Mouse (Mus musculus) limb, embryonic 15.5 days (tissue): ENCODE data around the gene Pnpo. TPM values are rescaled to one million over a fixed set of nuclear protein-coding genes. Genes with fewer than 3 reads are reported as not detected.

Experiments
- ATAC-seq: fragments of 200-750 bp; cut with Nextera tagmentation; 2 replicates; pipeline ENCODE4 v1.8.0; 2017; ENCODE audit warnings: low read depth, moderate TSS enrichment; ENCODE audit not compliant: insufficient number of reproducible peaks, low FRiP score, low TSS enrichment
- H3K27ac ChIP-seq: fragments of 300-500 bp; sonication (generic); 2 replicates; pipeline ENCODE4 v1.5.1; 2015; ENCODE audit warnings: moderate library complexity, mild to moderate bottlenecking, inconsistent platforms
- H3K27me3 ChIP-seq: fragments of 300-500 bp; sonication (generic); 2 replicates; pipeline ENCODE4 v1.6.1; 2015; ENCODE audit warnings: inconsistent platforms
- H3K36me3 ChIP-seq: fragments of 300-500 bp; sonication (generic); 2 replicates; pipeline ENCODE4 v1.6.1; 2015; ENCODE audit warnings: inconsistent platforms
- H3K4me1 ChIP-seq: fragments of 300-500 bp; sonication (generic); 2 replicates; pipeline ENCODE4 v1.6.1; 2015; ENCODE audit warnings: inconsistent platforms
- H3K4me2 ChIP-seq: fragments of 300-500 bp; sonication (generic); 2 replicates; pipeline ENCODE4 v1.6.1; 2015; ENCODE audit warnings: mild to moderate bottlenecking, inconsistent platforms
- H3K4me3 ChIP-seq: fragments of 300-500 bp; sonication (generic); 2 replicates; pipeline ENCODE4 v1.5.1; 2015; ENCODE audit warnings: mild to moderate bottlenecking, inconsistent platforms
- H3K9ac ChIP-seq: fragments of 300-500 bp; sonication (generic); 2 replicates; pipeline ENCODE4 v1.6.1; 2015; ENCODE audit warnings: inconsistent platforms
- H3K9me3 ChIP-seq: fragments of 300-500 bp; sonication (generic); 2 replicates; pipeline ENCODE4 v1.6.1; 2016; ENCODE audit warnings: inconsistent platforms
- WGBS: fragments of 180-500 bp; shearing (Covaris S2); methylation state at CpG from one replicate; pipeline ENCODE4 v1.1.7; 2015; 5-methylcytosine and 5-hydroxymethylcytosine counted together
- polyA plus RNA-seq: library from polyadenylated mRNA; unstranded; fragments of >200 nt; fragmentation: Nextera tagmentation; extraction: Ambion mirVana; gene quantifications from 2 replicates; pipeline ENCODE4 v1.2.1, GENCODE M21; 2015

Pnpo gene
- polyA plus RNA-seq, 1 experiment from 2014 or later, result 37.6 TPM

GRCm38 (mm10) chr11:96931327-96932062 is 12.3 kb downstream of the Pnpo start:
- peaks cover 18% of the 10 kb centered on the region for H3K4me1 ChIP-seq
- no peak for ATAC-seq
- no peak overlapping the region for H3K4me2 ChIP-seq
- H3K27me3 ChIP-seq, result peaks cover 34% of the 10 kb centered on the region
- no peaks in the 10 kb centered on the region for H3K36me3 ChIP-seq
- no peak overlapping the region for H3K4me3 ChIP-seq
- 52% methylated on average over 8 of the region's 8 CpGs for WGBS
- H3K9me3 ChIP-seq, result no peaks in the 10 kb centered on the region
- no peak overlapping the region for H3K27ac ChIP-seq
- H3K9ac ChIP-seq, result no peak overlapping the region

DNA sequence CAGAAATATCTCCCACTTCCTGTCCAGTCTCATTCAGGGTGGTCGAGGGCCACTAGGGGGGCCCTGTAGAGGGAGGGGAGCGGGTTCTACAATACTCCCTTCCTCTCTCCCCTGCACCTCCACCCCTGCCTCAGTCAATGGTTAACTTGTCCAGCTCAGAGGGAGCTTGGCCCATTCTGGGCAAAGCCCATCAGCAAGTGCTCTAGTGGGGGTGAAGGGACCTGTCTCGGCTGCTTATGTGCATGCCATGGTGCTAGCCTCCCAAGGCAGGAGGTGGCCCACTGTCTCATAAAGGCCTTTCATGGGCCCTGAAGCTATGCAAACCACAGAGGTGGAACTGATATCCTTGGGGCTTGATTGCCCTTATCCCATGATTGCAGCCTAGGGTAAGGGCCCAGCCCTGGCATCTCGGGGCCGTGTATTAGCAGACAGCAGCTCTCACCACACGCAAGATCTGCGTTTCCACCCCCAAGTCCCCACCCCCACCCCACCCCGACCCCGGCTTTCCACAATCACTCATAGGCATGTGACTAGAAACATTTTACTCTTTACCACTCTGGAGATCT is 13.9 kb downstream of the Pnpo start:
- WGBS, result 62% methylated on average over 9 of the region's 9 CpGs
- Histone ChIP-seq H3K36me3 (no peaks in the 10 kb centered on the region), H3K4me1 (peaks cover 18% of the 10 kb centered on the region), H3K4me2 (no peak overlapping the region), H3K27me3 (peaks cover 34% of the 10 kb centered on the region), H3K27ac (0 out of 2 replicates have a peak overlapping the region, but pooled peaks have one; percentile 18), H3K4me3 (no peak overlapping the region), H3K9ac (no peak overlapping the region), H3K9me3 (no peaks in the 10 kb centered on the region)
- ATAC-seq, result no peak

- H3K4me2 ChIP-seq, result peak overlapping the region; percentile 21; the same call in 1 of the 2 replicates
- H3K36me3 ChIP-seq, result no peaks in the 10 kb centered on the region
- no peak overlapping the region for H3K4me3 ChIP-seq
- peaks cover 18% of the 10 kb centered on the region for H3K4me1 ChIP-seq
- peak overlapping the region; percentile 24; the same call in 1 of the 2 replicates for H3K27ac ChIP-seq
- ATAC-seq, result peak; percentile 22; the same call in 1 of the 2 replicates
- H3K9me3 ChIP-seq, result no peaks in the 10 kb centered on the region
- peaks cover 34% of the 10 kb centered on the region for H3K27me3 ChIP-seq
- WGBS, result 7% methylated on average over 13 of the region's 13 CpGs
- H3K9ac ChIP-seq, result no peak overlapping the region
Measured at GRCm38 (mm10) chr11:96929096-96929765, 14.6 kb downstream of the Pnpo start.

- no peaks in the 10 kb centered on the region for H3K9me3 ChIP-seq
- peaks cover 18% of the 10 kb centered on the region for H3K4me1 ChIP-seq
- no peak overlapping the region for H3K4me3 ChIP-seq
- no peak for ATAC-seq
- 1% methylated on average over 5 of the region's 5 CpGs for WGBS
- H3K9ac ChIP-seq, result no peak overlapping the region
- H3K36me3 ChIP-seq, result no peaks in the 10 kb centered on the region
- peak overlapping the region; percentile 21; the same call in 1 of the 2 replicates for H3K4me2 ChIP-seq
- peak overlapping the region; percentile 24; the same call in 1 of the 2 replicates for H3K27ac ChIP-seq
- H3K27me3 ChIP-seq, result peaks cover 34% of the 10 kb centered on the region
Measured at GRCm38 (mm10) chr11:96928691-96929090, 15.1 kb downstream of the Pnpo start.

- 61% methylated on average over 2 of the region's 2 CpGs for WGBS
- no peak for ATAC-seq
- H3K9ac ChIP-seq, result no peak within 1 kb of the TSS
- no peak within 1 kb of the TSS for H3K4me3 ChIP-seq
- no peaks in the 10 kb centered on the region for H3K36me3 ChIP-seq
- H3K27ac ChIP-seq, result peak within 1 kb of the TSS; percentile 24; the same call in 1 of the 2 replicates
- H3K9me3 ChIP-seq, result no peaks in the 10 kb centered on the region
- peaks cover 34% of the 10 kb centered on the region for H3K27me3 ChIP-seq
- peak within 1 kb of the TSS; percentile 21; the same call in 1 of the 2 replicates for H3K4me2 ChIP-seq
- peaks cover 18% of the 10 kb centered on the region for H3K4me1 ChIP-seq
Measured at GRCm38 (mm10) chr11:96928088-96928487, 15.7 kb downstream of the Pnpo start, which contains the start of gene Prr15l. Prr15l (plus strand) TSS chr11:96928104.

- ATAC-seq, result no peak
- no peak overlapping the region for H3K4me2 ChIP-seq
- H3K36me3 ChIP-seq, result no peaks in the 10 kb centered on the region
- 79% methylated on average over 5 of the region's 5 CpGs for WGBS
- no peak overlapping the region for H3K27ac ChIP-seq
- no peak overlapping the region for H3K4me3 ChIP-seq
- no peaks in the 10 kb centered on the region for H3K9me3 ChIP-seq
- no peak overlapping the region for H3K9ac ChIP-seq
- peaks cover 34% of the 10 kb centered on the region for H3K27me3 ChIP-seq
- peaks cover 15% of the 10 kb centered on the region for H3K4me1 ChIP-seq
Measured at GRCm38 (mm10) chr11:96926587-96926986, 17.2 kb downstream of the Pnpo start.

DNA sequence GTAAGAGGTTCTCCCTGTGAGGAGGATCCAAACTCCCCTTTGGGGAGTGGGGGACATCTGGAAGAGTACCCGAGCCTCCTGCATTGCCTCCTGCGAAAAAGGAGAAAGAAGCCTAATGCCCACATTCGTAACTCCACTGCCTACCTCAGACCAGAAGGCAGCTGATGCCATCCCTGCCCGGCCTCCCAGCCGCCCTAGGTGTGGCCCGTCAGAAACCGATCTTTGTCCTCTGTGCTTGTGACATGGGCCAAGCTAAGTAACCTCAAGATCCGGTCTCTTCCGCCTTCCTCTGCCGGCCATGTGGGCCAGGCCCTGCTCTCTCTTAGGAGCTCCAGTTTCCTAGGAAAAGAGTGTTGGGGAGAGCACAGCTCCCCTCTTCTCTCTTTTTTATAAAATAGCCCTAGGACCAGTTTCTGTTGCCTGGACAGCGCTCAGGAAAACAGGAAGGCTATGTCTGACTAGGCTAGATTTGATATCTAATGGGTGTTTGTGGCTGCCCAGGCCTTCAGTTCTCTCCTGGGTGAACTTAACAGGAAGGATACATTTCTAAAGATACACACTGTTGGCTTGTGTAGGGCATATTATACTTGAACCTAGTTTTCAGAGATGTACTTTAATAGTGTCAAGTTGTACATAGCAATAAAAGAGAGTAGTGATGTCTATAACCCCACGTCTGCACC is 18.2 kb downstream of the Pnpo start:
- H3K4me3 ChIP-seq, result no peak overlapping the region
- peaks cover 30% of the 10 kb centered on the region for H3K27me3 ChIP-seq
- H3K4me2 ChIP-seq, result no peak overlapping the region
- no peak for ATAC-seq
- H3K4me1 ChIP-seq, result peaks cover 13% of the 10 kb centered on the region
- no peak overlapping the region for H3K27ac ChIP-seq
- no peaks in the 10 kb centered on the region for H3K36me3 ChIP-seq
- no peaks in the 10 kb centered on the region for H3K9me3 ChIP-seq
- WGBS, result 81% methylated on average over 12 of the region's 12 CpGs
- H3K9ac ChIP-seq, result 0 out of 2 replicates have a peak overlapping the region, but pooled peaks have one; percentile 18

GRCm38 (mm10) chr11:96924861-96925260 is 18.9 kb downstream of the Pnpo start:
- Histone ChIP-seq H3K4me1 (peaks cover 11% of the 10 kb centered on the region), H3K4me2 (no peak overlapping the region), H3K9me3 (no peaks in the 10 kb centered on the region), H3K9ac (no peak overlapping the region), H3K27me3 (peaks cover 26% of the 10 kb centered on the region), H3K27ac (no peak overlapping the region), H3K36me3 (no peaks in the 10 kb centered on the region), H3K4me3 (no peak overlapping the region)
- 78% methylated on average over 11 of the region's 11 CpGs for WGBS
- no peak for ATAC-seq

- peaks cover 16% of the 10 kb centered on the region for H3K4me1 ChIP-seq
- no peak for ATAC-seq
- no peak overlapping the region for H3K27ac ChIP-seq
- no peaks in the 10 kb centered on the region for H3K9me3 ChIP-seq
- H3K4me3 ChIP-seq, result no peak overlapping the region
- H3K9ac ChIP-seq, result no peak overlapping the region
- no peaks in the 10 kb centered on the region for H3K36me3 ChIP-seq
- H3K27me3 ChIP-seq, result 0 out of 2 replicates have a peak, but pooled peaks cover 3% of the 10 kb centered on the region
- 49% methylated on average over 6 of the region's 6 CpGs for WGBS
- no peak overlapping the region for H3K4me2 ChIP-seq
Measured at GRCm38 (mm10) chr11:96919003-96919402, 24.8 kb downstream of the Pnpo start.

GRCm38 (mm10) chr11:96917415-96917814 is 26.4 kb downstream of the Pnpo start:
- no peaks in the 10 kb centered on the region for H3K36me3 ChIP-seq
- no peak overlapping the region for H3K27ac ChIP-seq
- 82% methylated on average over 6 of the region's 6 CpGs for WGBS
- no peak overlapping the region for H3K9ac ChIP-seq
- ATAC-seq, result no peak
- H3K4me3 ChIP-seq, result no peak overlapping the region
- H3K4me2 ChIP-seq, result no peak overlapping the region
- no peaks in the 10 kb centered on the region for H3K9me3 ChIP-seq
- 0 out of 2 replicates have a peak, but pooled peaks cover 3% of the 10 kb centered on the region for H3K27me3 ChIP-seq
- peaks cover 16% of the 10 kb centered on the region for H3K4me1 ChIP-seq

- Histone ChIP-seq H3K4me3 (peak overlapping the region; percentile 82), H3K4me1 (peaks cover 16% of the 10 kb centered on the region), H3K9ac (no peak overlapping the region), H3K27me3 (0 out of 2 replicates have a peak, but pooled peaks cover 3% of the 10 kb centered on the region), H3K4me2 (peak overlapping the region; percentile 57), H3K36me3 (peaks cover 4% of the 10 kb centered on the region), H3K27ac (peak overlapping the region; percentile 38; the same call in 1 of the 2 replicates), H3K9me3 (no peaks in the 10 kb centered on the region)
- peak; percentile 1; the same call in 1 of the 2 replicates for ATAC-seq
- WGBS, result 32% methylated on average over 13 of the region's 13 CpGs
Measured at GRCm38 (mm10) chr11:96916885-96917396, 26.8 kb downstream of the Pnpo start.
